Mouse (Mus musculus): ENCODE results near the gene Chid1. TPM values are rescaled to one million over a fixed set of nuclear protein-coding genes. Genes with fewer than 3 reads are reported as not detected.

The Chid1 gene
- polyA plus RNA-seq, 1 experiment from 2014 or later: 32.9 TPM

- ATAC-seq (ENCODE audit: insufficient read depth, low FRiP score, low TSS enrichment): no peak
- Histone ChIP-seq H3K36me3 (ENCODE audit: control insufficient read depth, insufficient read depth, low read length) (peaks cover 20% of the 10 kb centered on the region), H3K9me3 (ENCODE audit: control insufficient read depth, low read length) (no peaks in the 10 kb centered on the region), H3K27me3 (ENCODE audit: control insufficient read depth, insufficient read depth, low read length) (peaks cover 12% of the 10 kb centered on the region; the same call in 1 of the 2 replicates), H3K27ac (ENCODE audit: low read depth, low read length) (no peak overlapping the region), H3K9ac (ENCODE audit: low read length) (no peak overlapping the region), H3K4me1 (ENCODE audit: control insufficient read depth, insufficient read depth, low read length) (peaks cover 33% of the 10 kb centered on the region), H3K4me2 (ENCODE audit: low read depth) (no peak overlapping the region; the same call in 1 of the 2 replicates), H3K4me3 (ENCODE audit: low read depth, low read length) (no peak overlapping the region)
- 90% methylated on average over 6 of the region's 6 CpGs for WGBS
- DNase-seq (ENCODE audit: low spot score): no peak
Measured at GRCm38 (mm10) chr7:141472763-141473162, 66.9 kb downstream of the Chid1 start.

GRCm38 (mm10) chr7:141472226-141472625, 67.4 kb downstream of the Chid1 start:
- no peak for DNase-seq (ENCODE audit: low spot score)
- peaks cover 33% of the 10 kb centered on the region for H3K4me1 ChIP-seq (ENCODE audit: control insufficient read depth, insufficient read depth, low read length)

GRCm38 (mm10) chr7:141471236-141471635, 68.4 kb downstream of the Chid1 start:
- H3K4me2 ChIP-seq (ENCODE audit: low read depth): no peak overlapping the region
- H3K27me3 ChIP-seq (ENCODE audit: control insufficient read depth, insufficient read depth, low read length): peaks cover 12% of the 10 kb centered on the region; the same call in 1 of the 2 replicates
- WGBS: 93% methylated on average over 1 of the region's 1 CpGs
- peaks cover 20% of the 10 kb centered on the region for H3K36me3 ChIP-seq (ENCODE audit: control insufficient read depth, insufficient read depth, low read length)
- peaks cover 36% of the 10 kb centered on the region for H3K4me1 ChIP-seq (ENCODE audit: control insufficient read depth, insufficient read depth, low read length)
- no peak overlapping the region for H3K27ac ChIP-seq (ENCODE audit: low read depth, low read length)
- H3K9ac ChIP-seq (ENCODE audit: low read length): no peak overlapping the region
- no peaks in the 10 kb centered on the region for H3K9me3 ChIP-seq (ENCODE audit: control insufficient read depth, low read length)
- ATAC-seq (ENCODE audit: insufficient read depth, low FRiP score, low TSS enrichment): no peak
- H3K4me3 ChIP-seq (ENCODE audit: low read depth, low read length): no peak overlapping the region
- no peak for DNase-seq (ENCODE audit: low spot score)

More at GRCm38 (mm10) chr7:141472226-141472625, 67.4 kb downstream of the Chid1 start:
- ATAC-seq (ENCODE audit: insufficient read depth, low FRiP score, low TSS enrichment): no peak
- Histone ChIP-seq H3K36me3 (ENCODE audit: control insufficient read depth, insufficient read depth, low read length) (peaks cover 20% of the 10 kb centered on the region), H3K9me3 (ENCODE audit: control insufficient read depth, low read length) (no peaks in the 10 kb centered on the region), H3K4me3 (ENCODE audit: low read depth, low read length) (no peak overlapping the region), H3K27ac (ENCODE audit: low read depth, low read length) (no peak overlapping the region), H3K9ac (ENCODE audit: low read length) (no peak overlapping the region), H3K4me2 (ENCODE audit: low read depth) (no peak overlapping the region), H3K27me3 (ENCODE audit: control insufficient read depth, insufficient read depth, low read length) (peaks cover 10% of the 10 kb centered on the region; the same call in 1 of the 2 replicates)
- WGBS: 88% methylated on average over 6 of the region's 6 CpGs

- H3K4me1 ChIP-seq (ENCODE audit: control insufficient read depth, insufficient read depth, low read length): peaks cover 29% of the 10 kb centered on the region
Measured at GRCm38 (mm10) chr7:141470637-141470944, 69.1 kb downstream of the Chid1 start.

GRCm38 (mm10) chr7:141469901-141470636, 69.6 kb downstream of the Chid1 start:
- peaks cover 16% of the 10 kb centered on the region for H3K27me3 ChIP-seq (ENCODE audit: control insufficient read depth, insufficient read depth, low read length)
- no peak for ATAC-seq (ENCODE audit: insufficient read depth, low FRiP score, low TSS enrichment)
- H3K9me3 ChIP-seq (ENCODE audit: control insufficient read depth, low read length): no peaks in the 10 kb centered on the region
- H3K36me3 ChIP-seq (ENCODE audit: control insufficient read depth, insufficient read depth, low read length): peaks cover 20% of the 10 kb centered on the region
- H3K4me1 ChIP-seq (ENCODE audit: control insufficient read depth, insufficient read depth, low read length): peaks cover 28% of the 10 kb centered on the region
- no peak overlapping the region for H3K9ac ChIP-seq (ENCODE audit: low read length)
- 93% methylated on average over 18 of the region's 18 CpGs for WGBS
- no peak for DNase-seq (ENCODE audit: low spot score)
- H3K27ac ChIP-seq (ENCODE audit: low read depth, low read length): 0 out of 2 replicates have a peak overlapping the region, but pooled peaks have one; percentile 6
- H3K4me2 ChIP-seq (ENCODE audit: low read depth): no peak overlapping the region
- no peak overlapping the region; the same call in 1 of the 2 replicates for H3K4me3 ChIP-seq (ENCODE audit: low read depth, low read length)

More at GRCm38 (mm10) chr7:141470637-141470944, 69.1 kb downstream of the Chid1 start:
- peaks cover 11% of the 10 kb centered on the region for H3K27me3 ChIP-seq (ENCODE audit: control insufficient read depth, insufficient read depth, low read length)
- DNase-seq (ENCODE audit: low spot score) (no peak), ATAC-seq (ENCODE audit: insufficient read depth, low FRiP score, low TSS enrichment) (no peak)
- no peak overlapping the region for H3K27ac ChIP-seq (ENCODE audit: low read depth, low read length)
- no peak overlapping the region for H3K4me3 ChIP-seq (ENCODE audit: low read depth, low read length)
- no peak overlapping the region for H3K9ac ChIP-seq (ENCODE audit: low read length)
- no peaks in the 10 kb centered on the region for H3K9me3 ChIP-seq (ENCODE audit: control insufficient read depth, low read length)
- peaks cover 20% of the 10 kb centered on the region for H3K36me3 ChIP-seq (ENCODE audit: control insufficient read depth, insufficient read depth, low read length)
- 94% methylated on average over 10 of the region's 10 CpGs for WGBS
- H3K4me2 ChIP-seq (ENCODE audit: low read depth): no peak overlapping the region

GRCm38 (mm10) chr7:141469352-141469751, 70.3 kb downstream of the Chid1 start:
- peak overlapping the region; percentile 50 for H3K9ac ChIP-seq (ENCODE audit: low read length)
- H3K27me3 ChIP-seq (ENCODE audit: control insufficient read depth, insufficient read depth, low read length): peaks cover 24% of the 10 kb centered on the region
- H3K4me1 ChIP-seq (ENCODE audit: control insufficient read depth, insufficient read depth, low read length): peaks cover 26% of the 10 kb centered on the region
- peaks cover 20% of the 10 kb centered on the region for H3K36me3 ChIP-seq (ENCODE audit: control insufficient read depth, insufficient read depth, low read length)
- ATAC-seq (ENCODE audit: insufficient read depth, low FRiP score, low TSS enrichment): no peak
- H3K4me2 ChIP-seq (ENCODE audit: low read depth): peak overlapping the region; percentile 68
- DNase-seq (ENCODE audit: low spot score): no peak
- no peaks in the 10 kb centered on the region for H3K9me3 ChIP-seq (ENCODE audit: control insufficient read depth, low read length)
- H3K27ac ChIP-seq (ENCODE audit: low read depth, low read length): no peak overlapping the region
- peak overlapping the region; percentile 72 for H3K4me3 ChIP-seq (ENCODE audit: low read depth, low read length)
- WGBS: 86% methylated on average over 6 of the region's 6 CpGs

GRCm38 (mm10) chr7:141468522-141469211, 71.0 kb downstream of the Chid1 start:
- peak; percentile 67 for ATAC-seq (ENCODE audit: insufficient read depth, low FRiP score, low TSS enrichment)

GRCm38 (mm10) chr7:141468164-141468521, 71.5 kb downstream of the Chid1 start:
- H3K27me3 ChIP-seq (ENCODE audit: control insufficient read depth, insufficient read depth, low read length): peaks cover 36% of the 10 kb centered on the region
- H3K9ac ChIP-seq (ENCODE audit: low read length): peak overlapping the region; percentile 86
- peaks cover 20% of the 10 kb centered on the region for H3K36me3 ChIP-seq (ENCODE audit: control insufficient read depth, insufficient read depth, low read length)
- no peaks in the 10 kb centered on the region for H3K9me3 ChIP-seq (ENCODE audit: control insufficient read depth, low read length)
- H3K4me2 ChIP-seq (ENCODE audit: low read depth): peak overlapping the region; percentile 68
- WGBS: 14% methylated on average over 5 of the region's 5 CpGs
- H3K4me1 ChIP-seq (ENCODE audit: control insufficient read depth, insufficient read depth, low read length): peaks cover 18% of the 10 kb centered on the region
- ATAC-seq (ENCODE audit: insufficient read depth, low FRiP score, low TSS enrichment) (peak; percentile 20; the same call in 1 of the 2 replicates), DNase-seq (ENCODE audit: low spot score) (no peak)
- H3K27ac ChIP-seq (ENCODE audit: low read depth, low read length): peak overlapping the region; percentile 83
- H3K4me3 ChIP-seq (ENCODE audit: low read depth, low read length): peak overlapping the region; percentile 72

More at GRCm38 (mm10) chr7:141468522-141469211, 71.0 kb downstream of the Chid1 start:
- Histone ChIP-seq H3K27me3 (ENCODE audit: control insufficient read depth, insufficient read depth, low read length) (peaks cover 30% of the 10 kb centered on the region), H3K4me1 (ENCODE audit: control insufficient read depth, insufficient read depth, low read length) (peaks cover 21% of the 10 kb centered on the region), H3K36me3 (ENCODE audit: control insufficient read depth, insufficient read depth, low read length) (peaks cover 20% of the 10 kb centered on the region), H3K4me2 (ENCODE audit: low read depth) (peak overlapping the region; percentile 68), H3K9ac (ENCODE audit: low read length) (peak overlapping the region; percentile 86), H3K4me3 (ENCODE audit: low read depth, low read length) (peak overlapping the region; percentile 72), H3K9me3 (ENCODE audit: control insufficient read depth, low read length) (no peaks in the 10 kb centered on the region), H3K27ac (ENCODE audit: low read depth, low read length) (peak overlapping the region; percentile 83)
- DNase-seq (ENCODE audit: low spot score): peak; percentile 74
- 22% methylated on average over 8 of the region's 8 CpGs for WGBS
